Mouse (Mus musculus) brain, adult 2 months (tissue): Measurements from ENCODE around the gene Gm20696.
A peak's percentile ranks its signal among the peaks of the same experiment; 100 is the strongest.

Experiments
- DNase-seq: peaks from one replicate; pipeline ENCODE4 v3.0.0; 2011; ENCODE audit warnings: low read depth, low spot score

The Gm20696 gene

GRCm38 (mm10) chr6:99625306-99625705, 41.3 kb downstream of the Gm20696 start:
- no peak for DNase-seq

GRCm38 (mm10) chr6:99624542-99624941, 42.1 kb downstream of the Gm20696 start:
- DNase-seq: no peak

GRCm38 (mm10) chr6:99623641-99624040, 43.0 kb downstream of the Gm20696 start:
- peak; percentile 69 for DNase-seq

GRCm38 (mm10) chr6:99621167-99621566, 45.4 kb downstream of the Gm20696 start:
- no peak for DNase-seq

GRCm38 (mm10) chr6:99620471-99620870, 46.1 kb downstream of the Gm20696 start:
- no peak for DNase-seq

- no peak for DNase-seq
Measured at GRCm38 (mm10) chr6:99619964-99620363, 46.6 kb downstream of the Gm20696 start.

GRCm38 (mm10) chr6:99619466-99619865, 47.1 kb downstream of the Gm20696 start:
- DNase-seq: no peak

- DNase-seq: peak; percentile 51
Measured at GRCm38 (mm10) chr6:99617867-99618266, 48.7 kb downstream of the Gm20696 start.

GRCm38 (mm10) chr6:99617415-99617814, 49.2 kb downstream of the Gm20696 start:
- DNase-seq: peak; percentile 89

- DNase-seq: no peak
Measured at GRCm38 (mm10) chr6:99615272-99615751, 51.3 kb downstream of the Gm20696 start.

GRCm38 (mm10) chr6:99614566-99615271, 51.9 kb downstream of the Gm20696 start:
- DNase-seq: peak; percentile 80

- peak; percentile 44 for DNase-seq
Measured at GRCm38 (mm10) chr6:99611866-99612265, 54.7 kb downstream of the Gm20696 start.

- DNase-seq: no peak
Measured at GRCm38 (mm10) chr6:99610454-99611427, 55.9 kb downstream of the Gm20696 start.

- peak; percentile 42 for DNase-seq
Measured at GRCm38 (mm10) chr6:99606079-99606478, 60.5 kb downstream of the Gm20696 start.

- no peak for DNase-seq
Measured at GRCm38 (mm10) chr6:99604758-99605157, 61.8 kb downstream of the Gm20696 start.

- DNase-seq: peak; percentile 63
Measured at GRCm38 (mm10) chr6:99602434-99602833, 64.2 kb downstream of the Gm20696 start.

GRCm38 (mm10) chr6:99600886-99601285, 65.7 kb downstream of the Gm20696 start:
- peak; percentile 60 for DNase-seq

GRCm38 (mm10) chr6:99600168-99600793, 66.3 kb downstream of the Gm20696 start:
- DNase-seq: peak; percentile 81

- no peak for DNase-seq
Measured at GRCm38 (mm10) chr6:99599651-99600050, 66.9 kb downstream of the Gm20696 start.

- DNase-seq: peak; percentile 50
Measured at GRCm38 (mm10) chr6:99599229-99599628, 67.4 kb downstream of the Gm20696 start.

GRCm38 (mm10) chr6:99577040-99577439, 89.6 kb downstream of the Gm20696 start:
- no peak for DNase-seq

GRCm38 (mm10) chr6:99575633-99576032, 91.0 kb downstream of the Gm20696 start:
- DNase-seq: peak; percentile 48
